Comparison of ENCODE assay signal across 19 mouse cellular contexts in genomic region chr10:58595197-58595596, GRCm38 (mm10).
DNase-seq lines count a peak whose midpoint lies in the region.
"Had no signal": no experiment of that assay in that cellular context is flagged by ENCODE, and none has a peak within 500 bp of the region (broad histone marks: within the 10 kb centered on the region; RNA-seq: fewer than 3 reads in every experiment).

No protein-coding gene starts in this region.

- peaks cover 26% of the 10 kb centered on the region for H3K4me1 ChIP-seq in heart, embryonic 10.5 days
- no peaks in the 10 kb centered on the region for H3K4me1 ChIP-seq in embryonic facial prominence, embryonic 10.5 days
- H3K4me1 ChIP-seq in limb, embryonic 10.5 days: 0 out of 2 replicates have a peak, but pooled peaks cover 2% of the 10 kb centered on the region
- H3K4me1 ChIP-seq: embryonic facial prominence, embryonic 13.5 days; embryonic facial prominence, embryonic 15.5 days; forebrain, embryonic 12.5 days had no signal

- H3K27ac ChIP-seq in heart, embryonic 10.5 days: 0 out of 2 replicates have a peak overlapping the region, but pooled peaks have one; percentile 42
- no peak overlapping the region for H3K27ac ChIP-seq in embryonic facial prominence, embryonic 10.5 days (replicated peaks)
- H3K27ac ChIP-seq in limb, embryonic 10.5 days: no peak overlapping the region
- H3K27ac ChIP-seq: embryonic facial prominence, embryonic 13.5 days; embryonic facial prominence, embryonic 15.5 days; forebrain, embryonic 12.5 days had no signal

- intact Hi-C loops in heart, postnatal 10 days (cut with DNase I): no loop called here

- DNase-seq in heart, adult 11 months: peak; percentile 53
- no peak for DNase-seq in heart, adult 18-20 months
- DNase-seq in heart, embryonic 10.5 days (ENCODE audit: low spot score): peak; percentile 63
- DNase-seq in heart, postnatal 10 days: no peak
- peak; percentile 3 for DNase-seq in embryonic facial prominence, embryonic 10.5 days (ENCODE audit: low spot score)
- peak; percentile 13 for DNase-seq in limb, embryonic 10.5 days (ENCODE audit: low spot score)
- DNase-seq in cerebellum, postnatal 14 days: no peak
- DNase-seq: adrenal gland, adult 2 months; adrenal gland, postnatal 10 days; adrenal gland, postnatal 25 days; cerebellum, adult 11 months; cerebellum, adult 18-20 months; cerebellum, adult 8-10 months; cerebellum, adult 9-11 months; cerebellum, postnatal 25 days had no signal

- H3K9me3 ChIP-seq in heart, embryonic 10.5 days: no peaks in the 10 kb centered on the region
- peaks cover 4% of the 10 kb centered on the region; the same call in 1 of the 2 replicates for H3K9me3 ChIP-seq in embryonic facial prominence, embryonic 10.5 days
- no peaks in the 10 kb centered on the region for H3K9me3 ChIP-seq in limb, embryonic 10.5 days (replicated peaks)
- H3K9me3 ChIP-seq: embryonic facial prominence, embryonic 13.5 days; embryonic facial prominence, embryonic 15.5 days; forebrain, embryonic 12.5 days had no signal

- WGBS in heart, embryonic 10.5 days: 86% methylated on average over 3 of the region's 3 CpGs
- 89% methylated on average over 3 of the region's 3 CpGs for WGBS in embryonic facial prominence, embryonic 10.5 days
- 92% methylated on average over 3 of the region's 3 CpGs for WGBS in limb, embryonic 10.5 days

- no peak overlapping the region for H3K4me3 ChIP-seq in heart, embryonic 10.5 days
- H3K4me3 ChIP-seq in embryonic facial prominence, embryonic 10.5 days: no peak overlapping the region
- H3K4me3 ChIP-seq in limb, embryonic 10.5 days: no peak overlapping the region
- H3K4me3 ChIP-seq: embryonic facial prominence, embryonic 13.5 days; embryonic facial prominence, embryonic 15.5 days; erythroblast, embryonic 14.5 days; forebrain, embryonic 12.5 days had no signal

- no peaks in the 10 kb centered on the region for H3K36me3 ChIP-seq in heart, embryonic 10.5 days
- no peaks in the 10 kb centered on the region for H3K36me3 ChIP-seq in embryonic facial prominence, embryonic 10.5 days (replicated peaks)
- H3K36me3 ChIP-seq in limb, embryonic 10.5 days: no peaks in the 10 kb centered on the region
- H3K36me3 ChIP-seq: embryonic facial prominence, embryonic 13.5 days; embryonic facial prominence, embryonic 15.5 days; forebrain, embryonic 12.5 days had no signal

- H3K27me3 ChIP-seq in heart, embryonic 10.5 days (ENCODE audit: insufficient read depth, poor library complexity, severe bottlenecking): no peaks in the 10 kb centered on the region
- no peaks in the 10 kb centered on the region for H3K27me3 ChIP-seq in embryonic facial prominence, embryonic 10.5 days (replicated peaks; ENCODE audit: low read depth, poor library complexity, severe bottlenecking)
- H3K27me3 ChIP-seq in limb, embryonic 10.5 days (ENCODE audit: low read depth, poor library complexity, severe bottlenecking): no peaks in the 10 kb centered on the region
- H3K27me3 ChIP-seq: embryonic facial prominence, embryonic 13.5 days; embryonic facial prominence, embryonic 15.5 days; forebrain, embryonic 12.5 days had no signal

Comparison
In these comparisons a context has a peak if more than half of its experiments do, and no peak if none do; other contexts are left out.
1. DNase-seq: peak in heart, adult 11 months (single experiment), heart, embryonic 10.5 days (single experiment), embryonic facial prominence, embryonic 10.5 days (single experiment) and limb, embryonic 10.5 days (single experiment); none in heart, adult 18-20 months (0 of 2), heart, postnatal 10 days (0 of 2) and cerebellum, postnatal 14 days (0 of 2).